Mouse (Mus musculus) forebrain, postnatal 0 days (tissue): ENCODE results near the gene Gosr2. TPM values are rescaled to one million over a fixed set of nuclear protein-coding genes. Genes with fewer than 3 reads are reported as not detected.
"Not testable (repeated sequence)": the region's sequence is repeated elsewhere in the genome, so short reads cannot be mapped to it uniquely, and the experiment has no call there.

Experiments
- ATAC-seq: fragments of 200-750 bp; cut with Nextera tagmentation; 2 replicates; pipeline ENCODE4 v1.8.0; 2017; ENCODE audit warnings: mild to moderate bottlenecking, moderate library complexity
- DNase-seq: peaks from one replicate; pipeline ENCODE4 v3.0.0-alpha.2; 2015
- H3K27ac ChIP-seq: fragments of 300-500 bp; sonication (generic); 2 replicates; pipeline ENCODE4 v1.5.1; 2014; ENCODE audit warnings: low read depth, mild to moderate bottlenecking, antibody characterized with exemption, low read length, moderate library complexity, mixed read lengths
- H3K27me3 ChIP-seq: fragments of 300-500 bp; sonication (generic); 2 replicates; pipeline ENCODE4 v1.6.1; 2014; ENCODE audit warnings: mild to moderate bottlenecking, low read length, mixed read lengths; ENCODE audit not compliant: insufficient read depth
- H3K36me3 ChIP-seq: fragments of 300-500 bp; sonication (generic); 2 replicates; pipeline ENCODE4 v1.6.1; 2014; ENCODE audit warnings: mild to moderate bottlenecking, moderate library complexity; ENCODE audit not compliant: insufficient read depth
- H3K4me1 ChIP-seq: fragments of 300-500 bp; sonication (generic); 2 replicates; pipeline ENCODE4 v1.6.1; 2014; ENCODE audit warnings: antibody characterized with exemption; ENCODE audit not compliant: insufficient read depth
- H3K4me2 ChIP-seq: fragments of 300-500 bp; sonication (generic); 2 replicates; pipeline ENCODE4 v1.6.1; 2014; ENCODE audit warnings: low read depth, mild to moderate bottlenecking, moderate library complexity
- H3K4me3 ChIP-seq: fragments of 300-500 bp; sonication (generic); 2 replicates; pipeline ENCODE4 v1.5.1; 2014; ENCODE audit warnings: low read depth, low read length, mixed read lengths
- H3K9ac ChIP-seq: fragments of 300-500 bp; sonication (generic); 2 replicates; pipeline ENCODE4 v1.6.1; 2014; ENCODE audit warnings: mild to moderate bottlenecking
- H3K9me3 ChIP-seq: fragments of 300-500 bp; sonication (generic); 2 replicates; pipeline ENCODE4 v1.6.1; 2016; ENCODE audit warnings: low read length
- CTCF ChIP-seq: sonication (generic); IDR thresholded peaks from 2 replicates; pipeline ENCODE4 v1.5.1; 2016; ENCODE audit warnings: antibody characterized with exemption, control low read depth, low read depth
- WGBS: fragments of 180-500 bp; shearing (Covaris S2); extraction: QIAGEN DNeasy Blood & Tissue Kit; methylation state at CpG from one replicate; pipeline ENCODE4 v1.1.7; 2014; 5-methylcytosine and 5-hydroxymethylcytosine counted together
- polyA plus RNA-seq: library from polyadenylated mRNA; unstranded; fragments of >200 nt; fragmentation: Nextera tagmentation; extraction: Ambion mirVana; gene quantifications from 2 replicates; pipeline ENCODE4 v1.2.1, GENCODE M21; 2015
- total RNA-seq: library from RNA; depleted of rRNA; stranded (reverse); fragments of >200 nt; gene quantifications from 2 replicates; pipeline ENCODE4 v1.2.3, GENCODE M21; 2014

Gene Gosr2
- total and polyA plus RNA-seq, 2 experiments from 2014 or later = 102 to 117 TPM

GRCm38 (mm10) chr11:103688980-103689378, 8.7 kb downstream of the Gosr2 start:
- DNase-seq (no peak), ATAC-seq (no peak)
- no peaks in the 10 kb centered on the region for H3K4me1 ChIP-seq
- H3K36me3 ChIP-seq = peaks cover 42% of the 10 kb centered on the region
- no peaks in the 10 kb centered on the region for H3K27me3 ChIP-seq
- H3K4me2 ChIP-seq = no peak overlapping the region
- H3K9ac ChIP-seq = no peak overlapping the region
- H3K9me3 ChIP-seq = no peaks in the 10 kb centered on the region
- no peak overlapping the region for H3K4me3 ChIP-seq
- H3K27ac ChIP-seq = no peak overlapping the region
- no peak for TF ChIP-seq CTCF
- WGBS = 17% methylated on average over 3 of the region's 3 CpGs

DNA sequence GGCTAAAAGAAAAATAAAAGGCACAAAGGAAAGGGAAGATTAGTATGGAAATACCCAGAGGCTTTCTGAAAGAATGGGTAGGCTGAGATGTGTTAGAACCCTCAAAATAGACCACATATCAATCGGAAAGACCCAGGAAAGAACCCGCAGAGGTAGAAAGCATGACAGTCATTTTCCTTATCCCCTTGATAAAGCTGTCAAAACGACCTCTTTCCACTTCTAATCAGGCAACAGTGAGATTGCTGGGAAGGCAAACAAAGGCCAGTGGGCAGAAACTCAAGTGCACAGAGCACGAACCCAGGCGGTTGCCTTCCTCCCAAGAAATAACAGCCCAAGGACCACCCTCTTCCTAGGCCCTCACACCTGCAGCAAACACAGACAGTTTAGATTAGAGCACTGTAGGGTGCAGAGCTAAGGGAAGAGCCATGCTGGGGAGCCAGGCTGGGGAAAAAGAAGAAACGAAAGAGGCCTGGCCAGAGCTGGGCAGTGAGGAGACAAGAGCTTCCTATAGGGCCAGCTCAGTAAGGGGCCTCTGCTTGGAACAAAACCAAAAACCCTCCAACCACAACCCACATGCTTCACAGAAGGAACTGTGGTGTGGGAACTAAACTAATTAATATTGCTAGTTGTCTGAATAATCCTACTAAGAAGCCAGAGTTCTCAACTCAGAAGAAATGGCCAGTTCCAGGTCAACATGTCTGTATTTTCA, 9.3 kb downstream of the Gosr2 start:
- Histone ChIP-seq H3K9me3 (no peaks in the 10 kb centered on the region), H3K4me2 (no peak overlapping the region), H3K9ac (no peak overlapping the region), H3K4me3 (no peak overlapping the region), H3K27ac (no peak overlapping the region), H3K4me1 (no peaks in the 10 kb centered on the region), H3K36me3 (peaks cover 47% of the 10 kb centered on the region), H3K27me3 (no peaks in the 10 kb centered on the region)
- no peak for DNase-seq
- ATAC-seq = no peak
- 52% methylated on average over 6 of the region's 6 CpGs for WGBS
- no peak for TF ChIP-seq CTCF

- H3K27me3 ChIP-seq = no peaks in the 10 kb centered on the region
- no peak overlapping the region for H3K4me3 ChIP-seq
- H3K27ac ChIP-seq = no peak overlapping the region
- no peak overlapping the region for H3K9ac ChIP-seq
- WGBS = 91% methylated on average over 6 of the region's 6 CpGs
- peaks cover 64% of the 10 kb centered on the region for H3K36me3 ChIP-seq
- H3K4me2 ChIP-seq = no peak overlapping the region
- DNase-seq (no peak), ATAC-seq (no peak)
- no peak for TF ChIP-seq CTCF
- H3K9me3 ChIP-seq = no peaks in the 10 kb centered on the region
- H3K4me1 ChIP-seq = no peaks in the 10 kb centered on the region
Measured at GRCm38 (mm10) chr11:103686706-103687105, 11.0 kb downstream of the Gosr2 start.

- no peaks in the 10 kb centered on the region for H3K4me1 ChIP-seq
- ATAC-seq (peak; percentile 80), DNase-seq (peak; percentile 59)
- H3K36me3 ChIP-seq = peaks cover 78% of the 10 kb centered on the region
- WGBS = 62% methylated on average over 7 of the region's 7 CpGs
- no peaks in the 10 kb centered on the region for H3K27me3 ChIP-seq
- no peak overlapping the region for H3K9ac ChIP-seq
- no peak overlapping the region for H3K4me3 ChIP-seq
- no peak for TF ChIP-seq CTCF
- no peak overlapping the region for H3K4me2 ChIP-seq
- H3K9me3 ChIP-seq = no peaks in the 10 kb centered on the region
- no peak overlapping the region for H3K27ac ChIP-seq
Measured at GRCm38 (mm10) chr11:103685261-103685736, 12.4 kb downstream of the Gosr2 start.

- Histone ChIP-seq H3K36me3 (peaks cover 90% of the 10 kb centered on the region), H3K4me1 (no peaks in the 10 kb centered on the region), H3K27ac (no peak overlapping the region), H3K4me3 (no peak overlapping the region), H3K27me3 (no peaks in the 10 kb centered on the region), H3K4me2 (no peak overlapping the region), H3K9me3 (no peaks in the 10 kb centered on the region), H3K9ac (no peak overlapping the region)
- no peak for TF ChIP-seq CTCF
- no peak for DNase-seq
- ATAC-seq = no peak
- 70% methylated on average over 11 of the region's 11 CpGs for WGBS
Measured at GRCm38 (mm10) chr11:103683667-103684334, 13.9 kb downstream of the Gosr2 start.

- not testable (repeated sequence) for DNase-seq, H3K4me2 ChIP-seq, H3K9ac ChIP-seq, H3K9me3 ChIP-seq, H3K27ac ChIP-seq, H3K4me3 ChIP-seq, H3K27me3 ChIP-seq, H3K4me1 ChIP-seq
- WGBS = 25% methylated on average over 2 of the region's 2 CpGs
- peak; percentile 54; the same call in 1 of the 2 replicates for ATAC-seq
- peak; percentile 68 for TF ChIP-seq CTCF
- peaks cover 49% of the 10 kb centered on the region for H3K36me3 ChIP-seq
Measured at GRCm38 (mm10) chr11:103677042-103677441, 20.7 kb downstream of the Gosr2 start.

GRCm38 (mm10) chr11:103675556-103675955, 22.1 kb downstream of the Gosr2 start:
- no peak overlapping the region for H3K27ac ChIP-seq
- no peak overlapping the region for H3K4me2 ChIP-seq
- WGBS = 31% methylated on average over 3 of the region's 3 CpGs
- H3K9ac ChIP-seq = no peak overlapping the region
- peak; percentile 83 for ATAC-seq
- H3K4me1 ChIP-seq = no peaks in the 10 kb centered on the region
- peak; percentile 86 for DNase-seq
- no peak overlapping the region for H3K4me3 ChIP-seq
- no peaks in the 10 kb centered on the region for H3K27me3 ChIP-seq
- no peaks in the 10 kb centered on the region for H3K9me3 ChIP-seq
- peaks cover 34% of the 10 kb centered on the region for H3K36me3 ChIP-seq
- TF ChIP-seq CTCF = peak; percentile 98
